Comparison of ENCODE assay signal across 10 mouse cellular contexts in genomic region chr6:99327721-99328120, GRCm38 (mm10).
DNase-seq lines count a peak whose midpoint lies in the region; ATAC-seq lines count a peak whose summit lies in the region.
"Had no signal": no experiment of that assay in that cellular context is flagged by ENCODE, and none has a peak within 500 bp of the region (broad histone marks: within the 10 kb centered on the region; RNA-seq: fewer than 3 reads in every experiment).

No protein-coding gene starts in this region.

- ATAC-seq in kidney, embryonic 14.5 days (ENCODE audit: low FRiP score, low TSS enrichment): 0 out of 2 replicates have a peak, but pooled peaks have one; percentile 39
- no peak for ATAC-seq in forebrain, embryonic 12.5 days (ENCODE audit: low FRiP score)

- DNase-seq in kidney, adult 9 months: no peak
- peak; percentile 38 for DNase-seq in adrenal gland, postnatal 14 days
- DNase-seq in gastrocnemius, postnatal 10 days: peak; percentile 34
- peak; percentile 38 for DNase-seq in lung, postnatal 25 days (ENCODE audit: low spot score)
- DNase-seq in thymus, adult 18-20 months: no peak
- DNase-seq: spleen, adult 18-20 months; thymus, postnatal 4 days had no signal

- H3K4me1 ChIP-seq in kidney, embryonic 14.5 days (ENCODE audit: control insufficient read depth, insufficient read depth, low read length): peaks cover 11% of the 10 kb centered on the region
- peaks cover 3% of the 10 kb centered on the region; the same call in 1 of the 2 replicates for H3K4me1 ChIP-seq in forebrain, embryonic 12.5 days

- H3K9ac ChIP-seq in kidney, embryonic 14.5 days (ENCODE audit: low read depth, low read length): no peak overlapping the region
- no peak overlapping the region for H3K9ac ChIP-seq in forebrain, embryonic 12.5 days
- H3K9ac ChIP-seq: liver, embryonic 14.5 days had no signal

- H3K4me3 ChIP-seq in kidney, embryonic 14.5 days (ENCODE audit: low read length): no peak overlapping the region
- no peak overlapping the region for H3K4me3 ChIP-seq in forebrain, embryonic 12.5 days (replicated peaks)

- no peak overlapping the region for H3K27ac ChIP-seq in kidney, embryonic 14.5 days (ENCODE audit: low read depth, low read length)
- H3K27ac ChIP-seq in forebrain, embryonic 12.5 days: no peak overlapping the region
- H3K27ac ChIP-seq: liver, embryonic 14.5 days had no signal

- H3K27me3 ChIP-seq in kidney, embryonic 14.5 days (ENCODE audit: control insufficient read depth, insufficient read depth, low read length): no peaks in the 10 kb centered on the region
- H3K27me3 ChIP-seq in forebrain, embryonic 12.5 days: no peaks in the 10 kb centered on the region

- H3K9me3 ChIP-seq in kidney, embryonic 14.5 days (ENCODE audit: control insufficient read depth, low read length): no peaks in the 10 kb centered on the region
- H3K9me3 ChIP-seq in forebrain, embryonic 12.5 days: no peaks in the 10 kb centered on the region

- no peaks in the 10 kb centered on the region for H3K36me3 ChIP-seq in kidney, embryonic 14.5 days (ENCODE audit: control insufficient read depth, insufficient read depth, low read length)
- no peaks in the 10 kb centered on the region for H3K36me3 ChIP-seq in forebrain, embryonic 12.5 days (replicated peaks)

- 67% methylated on average over 11 of the region's 11 CpGs for WGBS in kidney, embryonic 14.5 days
- WGBS in forebrain, embryonic 12.5 days: 86% methylated on average over 11 of the region's 11 CpGs

- H3K4me2 ChIP-seq in kidney, embryonic 14.5 days (replicated peaks; ENCODE audit: low read depth, low read length): no peak overlapping the region
- no peak overlapping the region for H3K4me2 ChIP-seq in forebrain, embryonic 12.5 days

Comparison
In these comparisons a context has a peak if more than half of its experiments do, and no peak if none do; other contexts are left out.
1. DNase-seq: peak in adrenal gland, postnatal 14 days (single experiment), gastrocnemius, postnatal 10 days (single experiment) and lung, postnatal 25 days (single experiment); none in kidney, adult 9 months (single experiment) and thymus, adult 18-20 months (0 of 2).